In the genomic region with DNA sequence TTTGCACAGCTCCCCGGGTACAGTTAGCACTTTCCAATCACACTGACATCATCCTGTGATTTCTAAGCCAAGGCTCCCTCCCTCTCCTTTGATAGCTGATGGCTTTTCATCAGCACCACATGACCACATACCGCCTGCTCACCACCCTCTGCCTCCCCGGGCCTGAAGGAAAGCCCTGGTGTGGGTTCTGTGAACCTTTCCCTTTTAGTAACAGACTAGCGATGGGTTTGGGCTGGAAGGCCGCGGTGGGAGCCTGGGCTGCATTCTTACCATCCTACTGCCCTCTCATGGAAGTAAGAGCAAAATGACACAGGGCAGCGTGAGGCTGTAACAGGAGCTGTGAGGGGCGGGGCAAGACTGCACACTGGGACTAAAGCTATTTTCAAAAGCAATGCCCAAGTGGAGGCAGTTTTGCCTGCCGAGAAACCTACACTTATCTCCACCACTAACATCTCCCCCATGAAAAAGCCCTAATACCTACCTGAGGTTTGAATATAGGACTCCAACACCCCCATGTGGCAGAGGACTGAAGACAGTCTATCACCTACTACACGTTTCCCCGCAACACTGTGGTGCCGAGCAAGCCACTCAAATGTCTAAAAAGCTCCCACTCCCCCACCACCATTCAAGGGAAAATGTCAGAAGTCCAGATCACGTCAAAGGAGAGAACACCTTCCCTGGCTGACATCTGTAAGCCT, we compare ENCODE assay signal across 8 mouse cellular contexts. TPM values are rescaled to one million over a fixed set of nuclear protein-coding genes. Genes with fewer than 3 reads are reported as not detected.
DNase-seq lines count a peak whose midpoint lies in the region; ATAC-seq and TF ChIP-seq lines count a peak whose summit lies in the region.

No protein-coding gene starts in this region.

- peak; percentile 10 for DNase-seq in kidney, adult 2 months
- no peak for DNase-seq in kidney, adult 11 months
- DNase-seq in kidney, postnatal 0 days (ENCODE audit: low spot score), result peak; percentile 89
- peak; percentile 73 for DNase-seq in mesoderm, embryonic 11.5 days (ENCODE audit: low read depth, low spot score)
- no peak for DNase-seq in urinary bladder, postnatal 10 days (ENCODE audit: low spot score)
- DNase-seq in B cell, adult 2 months, result no peak

- H3K4me1 ChIP-seq in kidney, adult 2 months (ENCODE audit: control insufficient read depth, insufficient read depth, low read length), result 0 out of 2 replicates have a peak, but pooled peaks cover 2% of the 10 kb centered on the region
- peaks cover 22% of the 10 kb centered on the region for H3K4me1 ChIP-seq in forebrain, embryonic 16.5 days (replicated peaks; ENCODE audit: control insufficient read depth, insufficient read depth, low read length)
- no peaks in the 10 kb centered on the region for H3K4me1 ChIP-seq in kidney, postnatal 0 days (replicated peaks; ENCODE audit: insufficient read depth, low read length)

- peak; percentile 76 for ATAC-seq in common myeloid progenitor, adult 5-6 weeks (replicated peaks; ENCODE audit: low read depth, poor library complexity, severe bottlenecking)
- peak; percentile 81 for ATAC-seq in forebrain, embryonic 16.5 days
- ATAC-seq in kidney, postnatal 0 days (replicated peaks; ENCODE audit: low FRiP score, low read depth), result peak; percentile 74; the same call in 1 of the 2 replicates

- no peak for TF ChIP-seq POLR2A in kidney, adult 2 months (IDR thresholded peaks at IDR 0.05; ENCODE audit: low read depth, low read length)

- WGBS in kidney, adult 2 months, result 30% methylated on average over 13 of the region's 13 CpGs
- WGBS in forebrain, embryonic 16.5 days, result 6% methylated on average over 13 of the region's 13 CpGs
- WGBS in kidney, postnatal 0 days, result 11% methylated on average over 13 of the region's 13 CpGs

- no peak overlapping the region for H3K27ac ChIP-seq in kidney, adult 2 months (ENCODE audit: insufficient read depth, low read depth, low read length)
- H3K27ac ChIP-seq in forebrain, embryonic 16.5 days (ENCODE audit: low read length), result peak overlapping the region; percentile 65
- no peak overlapping the region for H3K27ac ChIP-seq in kidney, postnatal 0 days

- no peaks in the 10 kb centered on the region for H3K9me3 ChIP-seq in forebrain, embryonic 16.5 days (ENCODE audit: control insufficient read depth, low read length)
- H3K9me3 ChIP-seq in kidney, postnatal 0 days (replicated peaks; ENCODE audit: low read length), result no peaks in the 10 kb centered on the region

- no peak overlapping the region for H3K4me3 ChIP-seq in kidney, adult 2 months (ENCODE audit: insufficient read depth, low read depth, low read length)
- H3K4me3 ChIP-seq in forebrain, embryonic 16.5 days (replicated peaks; ENCODE audit: low read length), result no peak overlapping the region
- H3K4me3 ChIP-seq in kidney, postnatal 0 days (replicated peaks; ENCODE audit: low read depth, low read length), result no peak overlapping the region

- H3K36me3 ChIP-seq in kidney, adult 2 months (ENCODE audit: control insufficient read depth, insufficient read depth, low read length), result no peaks in the 10 kb centered on the region
- H3K36me3 ChIP-seq in forebrain, embryonic 16.5 days (ENCODE audit: control insufficient read depth, insufficient read depth), result no peaks in the 10 kb centered on the region
- H3K36me3 ChIP-seq in kidney, postnatal 0 days (ENCODE audit: insufficient read depth, low read length), result peaks cover 5% of the 10 kb centered on the region

- no peak; the same call in 1 of the 2 replicates for TF ChIP-seq CTCF in kidney, adult 2 months (conservative IDR thresholded peaks at IDR 0.05; ENCODE audit: insufficient read depth, insufficient read length, low read depth, low read length)
- peak; percentile 72 for TF ChIP-seq CTCF in kidney, postnatal 0 days (IDR thresholded peaks at IDR 0.05; ENCODE audit: low read depth)

- H3K4me2 ChIP-seq in forebrain, embryonic 16.5 days (ENCODE audit: low read length), result no peak overlapping the region
- peak overlapping the region; percentile 24; the same call in 1 of the 2 replicates for H3K4me2 ChIP-seq in kidney, postnatal 0 days (ENCODE audit: low read length)

- H3K9ac ChIP-seq in forebrain, embryonic 16.5 days (replicated peaks; ENCODE audit: low read depth, low read length), result peak overlapping the region; percentile 0; the same call in 1 of the 2 replicates
- H3K9ac ChIP-seq in kidney, postnatal 0 days (ENCODE audit: low read depth, low read length), result no peak overlapping the region

- no peaks in the 10 kb centered on the region for H3K27me3 ChIP-seq in kidney, adult 2 months (replicated peaks; ENCODE audit: control insufficient read depth, insufficient read depth, low read length)
- H3K27me3 ChIP-seq in forebrain, embryonic 16.5 days (replicated peaks; ENCODE audit: control insufficient read depth, insufficient read depth, low read length), result no peaks in the 10 kb centered on the region
- no peaks in the 10 kb centered on the region for H3K27me3 ChIP-seq in kidney, postnatal 0 days (ENCODE audit: insufficient read depth, low read length)

RNA-seq across cellular contexts. Expression of a gene that starts 29.9 kb away (rescaled TPM):
- 14.6 and 17.8 TPM in 2 replicates for polyA plus RNA-seq in kidney, adult 2 months (2012; rRNA removed)
- 12.4 and 13.8 TPM in 2 replicates for total RNA-seq in common myeloid progenitor, adult 5-6 weeks (2017)
- 11.6 and 17.9 TPM in 2 replicates for polyA plus RNA-seq in forebrain, embryonic 16.5 days (2015; fragmentation: Nextera tagmentation; extraction: Ambion mirVana)
- 20.1 and 20.6 TPM in 2 replicates for polyA plus RNA-seq in kidney, postnatal 0 days (2015; fragmentation: Nextera tagmentation; extraction: Ambion mirVana)

RNA-seq across cellular contexts. Expression of a gene that starts 39.8 kb away (rescaled TPM):
- 26.8 and 31.7 TPM in 2 replicates for polyA plus RNA-seq in kidney, adult 2 months (2012; rRNA removed)
- 9.0 and 13.7 TPM in 2 replicates for total RNA-seq in common myeloid progenitor, adult 5-6 weeks (2017)
- 46.9 and 51.7 TPM in 2 replicates for polyA plus RNA-seq in forebrain, embryonic 16.5 days (2015; fragmentation: Nextera tagmentation; extraction: Ambion mirVana)
- 26.5 and 29.1 TPM in 2 replicates for polyA plus RNA-seq in kidney, postnatal 0 days (2015; fragmentation: Nextera tagmentation; extraction: Ambion mirVana)

Comparison
In these comparisons a context has a peak if more than half of its experiments do, and no peak if none do; other contexts are left out.
1. DNase-seq: peak in kidney, adult 2 months (single experiment), kidney, postnatal 0 days (single experiment) and mesoderm, embryonic 11.5 days (single experiment); none in kidney, adult 11 months (single experiment), urinary bladder, postnatal 10 days (single experiment) and B cell, adult 2 months (0 of 2).
2. Peak in every context shown above with its lines, with median percentiles within 50 percentile points of each other: ATAC-seq.